Mouse (Mus musculus): ENCODE results near the gene Mnx1.

The Mnx1 gene

GRCm38 (mm10) chr5:29478208-29479197 is at the start of gene Mnx1:
Mnx1 (minus strand) TSS chr5:29478470.
- no peak for DNase-seq

GRCm38 (mm10) chr5:29516432-29516831 is 38.2 kb upstream of the Mnx1 start:
- no peak for DNase-seq

GRCm38 (mm10) chr5:29515888-29516287 is 37.6 kb upstream of the Mnx1 start:
- DNase-seq: no peak

DNA sequence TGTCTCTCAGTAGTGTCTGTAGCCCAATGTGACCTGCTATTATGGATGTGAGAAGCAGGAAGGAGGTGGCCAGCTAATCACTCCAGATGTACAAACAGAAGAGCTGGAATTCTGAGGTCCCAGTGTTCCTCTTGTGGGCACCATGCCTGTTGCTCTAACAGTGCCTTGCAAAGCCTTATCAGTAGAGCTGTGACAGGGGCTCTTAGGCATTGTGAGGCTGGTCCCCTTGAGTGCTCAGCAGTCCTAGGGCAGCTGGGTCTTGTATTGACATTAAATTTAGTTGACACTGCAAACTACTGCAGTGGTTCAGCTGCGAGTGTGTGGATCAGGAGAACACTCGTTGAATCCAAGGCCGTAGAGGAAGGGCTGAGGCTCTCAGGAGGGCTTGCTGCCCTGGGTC is 28.7 kb upstream of the Mnx1 start:
- DNase-seq: no peak

GRCm38 (mm10) chr5:29487321-29487720 is 9.1 kb upstream of the Mnx1 start:
- DNase-seq: no peak

DNA sequence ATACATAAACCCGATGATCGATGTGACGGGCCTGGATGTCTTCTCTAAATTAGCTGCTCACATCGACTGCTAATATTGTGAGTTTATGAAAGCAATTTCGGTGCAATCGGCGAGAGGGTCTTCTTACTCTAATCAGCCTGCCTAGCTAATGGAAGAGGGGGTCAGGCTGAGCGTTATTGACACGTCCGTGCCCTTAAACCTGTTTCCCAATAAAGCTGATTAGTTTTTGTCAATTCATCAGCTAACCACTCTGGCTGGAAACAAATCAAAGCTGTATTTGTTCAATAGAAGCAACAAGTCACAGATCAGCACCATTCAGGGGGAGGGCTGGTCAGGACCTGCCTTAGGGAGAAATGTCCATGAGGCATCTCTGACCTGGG is 7.7 kb upstream of the Mnx1 start:
- DNase-seq: no peak

DNA sequence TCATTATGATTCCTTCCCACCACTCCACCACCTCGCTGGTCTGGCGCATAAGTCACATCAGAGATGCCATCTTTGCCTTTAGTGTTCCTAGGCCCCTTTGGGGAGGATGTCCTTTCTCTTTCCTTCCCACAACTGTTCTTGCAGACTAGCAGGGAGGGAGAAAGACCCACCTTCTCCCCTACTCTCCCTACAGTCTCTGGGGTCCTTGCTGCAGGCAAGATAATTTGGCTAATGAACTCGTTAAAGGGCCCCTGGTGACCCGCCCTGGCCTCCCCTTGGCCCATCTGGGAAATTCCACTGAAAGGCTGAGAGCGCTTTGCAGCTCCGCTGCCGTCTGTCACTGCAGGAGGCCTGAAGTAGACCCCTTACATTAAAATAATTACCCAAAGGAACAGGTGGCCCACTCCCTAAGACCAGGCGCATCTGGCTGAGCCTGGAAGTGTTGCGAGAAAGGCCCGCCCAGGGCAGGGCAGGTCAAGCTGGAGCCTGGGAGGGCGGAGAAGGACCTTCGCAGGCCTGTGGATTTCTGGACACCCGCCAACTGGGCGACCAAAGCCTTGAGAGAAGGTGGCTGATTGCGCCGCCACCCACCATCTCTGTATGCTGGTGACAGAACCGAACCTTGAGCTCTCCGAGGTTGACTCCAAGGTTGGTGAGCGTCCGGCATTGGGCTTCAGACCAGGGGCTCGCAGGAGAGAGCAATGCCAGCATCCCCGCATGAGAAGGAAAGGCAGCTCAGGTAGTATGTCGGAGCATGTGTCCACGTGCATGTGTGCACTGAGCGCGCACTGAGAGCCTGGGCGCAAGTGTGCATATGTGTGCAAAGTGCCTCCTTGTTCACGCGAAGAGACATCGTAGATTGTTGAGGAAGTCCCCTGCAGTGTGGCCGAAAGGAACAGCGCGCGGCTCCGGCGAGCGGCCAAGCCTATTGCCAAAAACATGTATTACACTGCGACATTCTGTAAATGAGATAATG is 7.0 kb upstream of the Mnx1 start:
- no peak for DNase-seq

DNA sequence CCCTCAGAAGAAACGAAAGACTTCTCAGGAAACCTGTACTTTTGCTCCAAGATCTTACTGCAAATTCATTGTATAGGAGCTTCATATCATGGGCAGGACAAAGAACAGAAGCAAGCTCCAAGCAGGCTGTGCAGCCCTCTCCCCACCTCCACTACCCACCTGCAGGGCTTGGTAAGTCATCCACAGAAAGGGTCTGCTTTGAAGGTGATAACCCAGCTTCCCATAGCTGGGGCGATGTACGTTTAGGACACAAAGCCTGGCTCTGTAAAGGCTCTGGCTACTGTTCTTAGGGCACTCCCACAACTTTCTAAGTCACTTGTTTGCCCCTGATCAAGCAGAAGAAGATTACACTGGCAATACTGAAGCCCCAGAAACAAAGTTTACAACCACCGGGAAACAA is 5.5 kb upstream of the Mnx1 start:
- DNase-seq: no peak

DNA sequence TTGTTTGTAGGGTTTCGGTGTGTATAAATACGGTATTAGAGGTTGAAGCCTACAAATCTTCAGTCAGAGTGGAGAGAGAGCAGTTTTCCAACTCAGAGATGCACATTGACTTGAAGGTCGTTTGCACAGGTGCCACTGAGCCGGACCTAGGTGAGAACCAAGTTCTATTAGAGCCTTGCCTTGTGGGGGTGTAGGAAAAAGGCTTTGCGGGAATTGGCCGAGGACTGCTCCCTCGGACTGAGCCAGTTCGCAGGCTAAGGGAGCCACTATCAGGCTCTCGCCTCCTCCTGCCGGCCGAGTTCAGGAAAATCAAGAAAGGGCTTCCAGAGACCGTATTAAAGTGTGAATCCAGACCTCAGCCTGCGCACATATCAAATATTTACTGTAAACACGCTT is 926 bp upstream of the Mnx1 start:
- peak; percentile 24 for DNase-seq

- DNase-seq: no peak
Measured at GRCm38 (mm10) chr5:29477474-29478207, 629 bp downstream of the Mnx1 start.

DNA sequence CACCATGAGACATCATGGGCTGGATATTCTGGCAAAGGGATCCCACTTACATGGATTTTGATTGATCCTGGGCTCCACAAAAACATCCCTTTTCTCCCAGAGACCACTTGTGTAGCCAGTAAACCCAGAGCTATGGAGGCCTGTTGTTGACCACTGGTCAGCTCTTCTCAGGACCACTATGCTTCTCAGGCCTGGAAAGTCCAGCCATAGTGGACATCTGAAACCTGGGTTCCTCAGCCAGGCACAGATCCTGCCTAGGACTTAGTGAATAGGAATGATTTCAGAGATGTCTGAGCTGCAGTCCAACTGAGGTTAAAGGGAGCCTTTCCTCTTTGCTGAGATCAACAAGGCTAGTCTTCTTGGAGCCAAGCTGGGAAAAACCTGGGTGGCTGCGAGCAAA is 2.2 kb downstream of the Mnx1 start:
- no peak for DNase-seq

DNA sequence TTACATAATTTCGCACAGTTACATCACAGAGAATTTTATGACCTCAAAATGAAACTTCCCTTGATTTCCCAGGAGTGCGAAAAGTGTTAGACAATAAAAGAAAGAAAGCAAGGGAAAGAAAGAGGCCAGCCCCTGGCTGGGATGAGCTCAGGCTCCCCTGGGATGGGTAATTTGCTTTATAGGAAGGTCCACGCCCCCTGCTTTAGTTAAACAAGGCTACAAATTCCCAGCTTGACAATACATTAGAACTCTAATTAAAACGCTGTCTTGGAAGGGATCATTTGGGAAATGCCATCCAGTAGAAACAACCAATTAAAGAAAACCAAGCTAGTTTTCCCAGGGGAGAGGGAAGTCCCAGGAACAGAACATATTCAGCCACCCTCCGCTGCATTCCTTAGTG is 2.7 kb downstream of the Mnx1 start:
- DNase-seq: no peak

GRCm38 (mm10) chr5:29475041-29475440 is 3.2 kb downstream of the Mnx1 start:
- no peak for DNase-seq

GRCm38 (mm10) chr5:29474246-29474960 is 3.9 kb downstream of the Mnx1 start:
- DNase-seq: no peak

GRCm38 (mm10) chr5:29473551-29474245 is 4.6 kb downstream of the Mnx1 start:
- DNase-seq: no peak

- DNase-seq: no peak
Measured at GRCm38 (mm10) chr5:29471855-29472665, 6.2 kb downstream of the Mnx1 start.

DNA sequence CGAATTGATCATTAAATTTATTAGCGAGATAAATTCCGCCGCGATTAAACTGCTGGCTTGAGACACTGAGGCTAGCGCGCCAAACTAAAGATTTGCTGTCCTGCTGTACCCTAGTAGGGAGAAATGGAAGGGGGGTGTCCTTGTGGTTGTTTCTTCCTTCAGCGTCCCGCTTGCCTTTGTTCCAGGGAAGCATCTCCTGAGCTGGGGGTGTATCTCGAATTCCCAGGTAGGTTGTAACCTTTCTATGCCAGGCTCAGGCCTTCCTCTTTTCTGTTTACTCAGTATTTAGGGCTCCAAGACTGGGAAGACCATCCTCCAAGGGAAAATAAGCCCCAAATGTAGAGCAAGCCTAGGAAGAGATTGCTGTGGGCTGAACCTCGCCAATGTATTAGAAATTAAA is 6.9 kb downstream of the Mnx1 start:
- no peak for DNase-seq

DNA sequence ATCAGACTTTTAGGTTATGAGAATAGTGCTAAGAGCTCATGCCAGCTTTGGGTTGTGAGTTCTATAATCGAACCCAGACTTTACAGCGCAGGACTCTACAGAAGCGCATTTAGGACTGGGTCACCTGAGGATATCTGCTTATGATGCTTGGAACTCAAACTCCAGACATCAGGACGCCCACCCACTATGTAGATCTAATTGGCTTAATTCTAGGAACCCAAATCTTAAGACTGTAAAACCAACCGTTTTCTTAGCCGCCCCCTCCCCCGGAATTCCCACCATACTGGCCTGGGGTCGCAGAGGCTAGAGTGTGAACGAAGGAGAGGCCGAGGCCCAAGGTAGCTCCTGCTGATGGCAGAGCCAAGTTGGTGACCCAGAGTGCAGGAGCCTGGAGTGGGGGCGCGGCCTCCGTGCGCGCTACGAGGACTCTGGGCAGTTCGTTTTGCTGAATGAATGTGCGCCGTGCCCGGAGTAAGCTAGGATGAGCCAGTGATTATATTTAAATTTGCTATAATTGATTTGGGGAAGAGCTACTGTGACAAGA is 7.3 kb downstream of the Mnx1 start:
- no peak for DNase-seq

- DNase-seq: no peak
Measured at GRCm38 (mm10) chr5:29470271-29470670, 8.0 kb downstream of the Mnx1 start.

GRCm38 (mm10) chr5:29469501-29469900 is 8.8 kb downstream of the Mnx1 start:
- DNase-seq: no peak

Measured in kidney, adult 9 months (tissue).